Mouse (Mus musculus) heart, adult 2 months (tissue): ENCODE results near the gene Rrp9.

ENCODE experiments used
- CTCF ChIP-seq: fragments of 200-600 bp; IDR thresholded peaks from 2 replicates; pipeline ENCODE4 v1.8.1; 2022; ENCODE audit warnings: antibody characterized with exemption, mild to moderate bottlenecking, moderate library complexity
- EP300 ChIP-seq: fragments of 200-500 bp; IDR thresholded peaks from 2 replicates; pipeline ENCODE4 v1.6.1; 2011; ENCODE audit warnings: low read depth, low read length, control low read depth; ENCODE audit not compliant: insufficient read depth

DNA sequence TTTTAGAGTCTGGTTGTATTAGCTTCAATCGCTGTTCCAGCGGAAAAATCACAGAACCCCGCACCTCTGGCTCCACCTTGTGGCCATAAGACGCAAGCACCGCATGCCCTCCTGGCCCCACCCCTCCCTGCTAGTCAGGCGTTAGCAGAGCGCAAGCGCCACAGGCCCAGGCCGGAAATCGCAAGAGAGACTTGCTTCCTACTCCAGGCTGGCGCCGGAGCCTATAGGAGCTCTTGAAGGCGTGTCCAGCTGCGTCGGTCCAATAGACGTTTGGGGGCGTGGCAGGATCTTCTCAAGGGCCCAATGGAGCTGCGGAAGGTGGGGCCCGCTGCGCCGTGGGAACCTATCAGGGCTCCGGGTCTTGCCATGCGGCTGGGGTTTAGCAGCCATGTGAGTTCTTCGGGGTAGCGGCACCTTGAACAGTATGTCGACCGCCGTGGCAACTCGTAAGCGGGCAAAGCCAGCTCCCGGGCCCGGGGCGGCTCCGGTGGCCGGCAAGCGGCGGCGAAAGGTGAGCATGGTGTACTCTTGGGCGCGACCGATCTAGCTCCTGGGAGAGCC is 1.2 kb downstream of the Rrp9 start, which contains the start of gene Parp3:
- peak; percentile 91 for TF ChIP-seq EP300
- TF ChIP-seq CTCF = peak; percentile 99
